Mouse (Mus musculus): ENCODE results near the gene Inpp5k.

DNA sequence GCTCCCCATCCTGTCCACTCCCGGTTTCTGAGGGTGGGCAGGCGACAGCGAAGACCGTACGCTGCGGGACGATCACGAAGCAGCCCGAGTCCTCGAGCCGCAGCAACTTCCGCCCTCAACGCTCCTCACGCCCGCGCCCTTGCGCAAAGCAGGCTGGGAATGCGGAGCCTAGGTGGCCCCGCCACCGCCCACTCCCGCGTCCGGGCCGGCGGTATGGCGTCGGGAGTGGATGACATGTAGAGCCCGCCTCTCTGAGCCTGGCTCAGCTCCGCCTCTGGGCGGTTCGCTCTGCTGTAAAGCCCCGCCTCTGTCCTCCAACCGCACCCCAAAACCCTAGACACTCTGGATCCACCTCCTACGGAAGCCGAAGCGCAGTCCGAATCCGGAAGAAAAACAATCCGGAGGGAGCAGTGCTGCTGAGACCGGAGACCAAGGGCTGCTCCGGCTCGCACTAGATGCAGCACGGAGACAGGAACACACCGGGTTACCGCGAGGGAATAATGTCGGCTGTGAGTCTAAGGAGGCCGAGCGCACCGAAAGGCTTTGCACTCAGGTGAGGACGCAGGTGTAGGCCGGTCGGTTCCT lies at the start of gene Inpp5k:
- TF ChIP-seq CTCF (IDR thresholded peaks at IDR 0.05; ENCODE audit: control insufficient read depth, insufficient read depth, low read length), result peak; percentile 8; the same call in 1 of the 2 replicates
- TF ChIP-seq POLR2A (IDR thresholded peaks at IDR 0.05; ENCODE audit: borderline replicate concordance, control insufficient read depth, low read depth, low read length), result peak; percentile 98
